In genomic region chr3:152209177-152209966, GRCm38 (mm10) we compare ENCODE assay signal across 7 mouse cellular contexts. TPM values are rescaled to one million over a fixed set of nuclear protein-coding genes. Genes with fewer than 3 reads are reported as not detected.
DNase-seq lines count a peak whose midpoint lies in the region; ATAC-seq and TF ChIP-seq lines count a peak whose summit lies in the region.

No protein-coding gene starts in this region.

- no peak for TF ChIP-seq POLR2A in thymus, adult 2 months (IDR thresholded peaks at IDR 0.05; ENCODE audit: control insufficient read depth, extremely low read depth, insufficient read depth, low read length, poor library complexity)
- TF ChIP-seq POLR2A in limb, embryonic 14.5 days (IDR thresholded peaks at IDR 0.05; ENCODE audit: borderline replicate concordance, extremely low read depth, insufficient read depth, insufficient read length): no peak

- H3K27me3 ChIP-seq in thymus, adult 2 months (ENCODE audit: control insufficient read depth, insufficient read depth, low read length): no peaks in the 10 kb centered on the region
- no peaks in the 10 kb centered on the region for H3K27me3 ChIP-seq in heart, embryonic 11.5 days (ENCODE audit: control insufficient read depth, insufficient read depth, low read length)
- no peaks in the 10 kb centered on the region for H3K27me3 ChIP-seq in limb, embryonic 14.5 days (ENCODE audit: control insufficient read depth, insufficient read depth, low read length)
- H3K27me3 ChIP-seq in midbrain, embryonic 15.5 days (replicated peaks): no peaks in the 10 kb centered on the region

- peak overlapping the region; percentile 64 for H3K27ac ChIP-seq in thymus, adult 2 months (ENCODE audit: control insufficient read depth, insufficient read depth, low read length)
- H3K27ac ChIP-seq in heart, embryonic 11.5 days (ENCODE audit: low read depth, low read length): peak overlapping the region; percentile 99
- H3K27ac ChIP-seq in limb, embryonic 14.5 days (replicated peaks; ENCODE audit: low read depth, low read length): peak overlapping the region; percentile 99
- H3K27ac ChIP-seq in midbrain, embryonic 15.5 days: peak overlapping the region; percentile 99

- peak; percentile 20 for ATAC-seq in heart, embryonic 11.5 days (replicated peaks; ENCODE audit: insufficient number of reproducible peaks, low FRiP score, low TSS enrichment)
- peak; percentile 1; the same call in 1 of the 2 replicates for ATAC-seq in limb, embryonic 14.5 days (ENCODE audit: low FRiP score, low read depth)
- ATAC-seq in midbrain, embryonic 15.5 days (replicated peaks): peak; percentile 64

- H3K9ac ChIP-seq in heart, embryonic 11.5 days (ENCODE audit: low read depth, low read length): peak overlapping the region; percentile 99
- peak overlapping the region; percentile 100 for H3K9ac ChIP-seq in limb, embryonic 14.5 days (ENCODE audit: low read depth, low read length, severe bottlenecking)
- H3K9ac ChIP-seq in midbrain, embryonic 15.5 days: peak overlapping the region; percentile 100

- peak; percentile 20 for DNase-seq in thymus, adult 2 months
- no peak for DNase-seq in thymus, postnatal 10 days (ENCODE audit: low spot score in 2 of 2)
- peak; percentile 76 for DNase-seq in brain, adult 2 months (ENCODE audit: low read depth, low spot score)
- peak; percentile 51 for DNase-seq in limb, embryonic 14.5 days (ENCODE audit: low spot score)
- no peak for DNase-seq in right cerebral cortex, postnatal 14 days

- H3K9me3 ChIP-seq in heart, embryonic 11.5 days (replicated peaks; ENCODE audit: control insufficient read depth, low read length): no peaks in the 10 kb centered on the region
- H3K9me3 ChIP-seq in limb, embryonic 14.5 days (ENCODE audit: control insufficient read depth, low read length): no peaks in the 10 kb centered on the region
- no peaks in the 10 kb centered on the region for H3K9me3 ChIP-seq in midbrain, embryonic 15.5 days

- 6% methylated on average over 25 of the region's 25 CpGs for WGBS in thymus, adult 2 months
- 4% methylated on average over 25 of the region's 25 CpGs for WGBS in heart, embryonic 11.5 days (ENCODE audit: insufficient replicate concordance)
- 5% methylated on average over 24 of the region's 25 CpGs for WGBS in limb, embryonic 14.5 days
- 6% methylated on average over 25 of the region's 25 CpGs for WGBS in midbrain, embryonic 15.5 days

- no peak for TF ChIP-seq CTCF in thymus, adult 2 months (IDR thresholded peaks at IDR 0.05; ENCODE audit: borderline replicate concordance, control insufficient read depth, extremely low read depth, insufficient read depth, low read length, poor library complexity)

- H3K4me3 ChIP-seq in thymus, adult 2 months (ENCODE audit: control insufficient read depth, insufficient read depth, low read length): peak overlapping the region; percentile 66
- H3K4me3 ChIP-seq in heart, embryonic 11.5 days (ENCODE audit: low read depth, low read length): peak overlapping the region; percentile 99
- peak overlapping the region; percentile 98 for H3K4me3 ChIP-seq in limb, embryonic 14.5 days (replicated peaks; ENCODE audit: low read length)
- H3K4me3 ChIP-seq in midbrain, embryonic 15.5 days: peak overlapping the region; percentile 65

- H3K4me1 ChIP-seq in thymus, adult 2 months (replicated peaks; ENCODE audit: control insufficient read depth, insufficient read depth, low read length): peaks cover 5% of the 10 kb centered on the region
- H3K4me1 ChIP-seq in heart, embryonic 11.5 days (ENCODE audit: control insufficient read depth, insufficient read depth, low read length): peaks cover 21% of the 10 kb centered on the region
- peaks cover 23% of the 10 kb centered on the region for H3K4me1 ChIP-seq in limb, embryonic 14.5 days (ENCODE audit: control insufficient read depth, insufficient read depth, low read length)
- peaks cover 31% of the 10 kb centered on the region for H3K4me1 ChIP-seq in midbrain, embryonic 15.5 days

- no peaks in the 10 kb centered on the region for H3K36me3 ChIP-seq in thymus, adult 2 months (ENCODE audit: control insufficient read depth, insufficient read depth, low read length)
- H3K36me3 ChIP-seq in heart, embryonic 11.5 days (ENCODE audit: control insufficient read depth, insufficient read depth, low read length): no peaks in the 10 kb centered on the region
- 0 out of 2 replicates have a peak, but pooled peaks cover 4% of the 10 kb centered on the region for H3K36me3 ChIP-seq in limb, embryonic 14.5 days (ENCODE audit: control insufficient read depth, insufficient read depth, low read length)
- no peaks in the 10 kb centered on the region for H3K36me3 ChIP-seq in midbrain, embryonic 15.5 days (replicated peaks)

- H3K4me2 ChIP-seq in heart, embryonic 11.5 days: peak overlapping the region; percentile 95
- H3K4me2 ChIP-seq in limb, embryonic 14.5 days (replicated peaks; ENCODE audit: low read depth, low read length, severe bottlenecking): peak overlapping the region; percentile 85
- peak overlapping the region; percentile 58 for H3K4me2 ChIP-seq in midbrain, embryonic 15.5 days

RNA-seq across cellular contexts. Expression of gene Dnajb4, which starts 0.7 kb away (rescaled TPM):
- polyA plus RNA-seq in thymus, adult 2 months (2012; rRNA removed): 8.6 and 9.2 TPM in 2 replicates
- 46.2 and 49.0 TPM in 2 replicates for polyA plus RNA-seq in heart, embryonic 11.5 days (2014; fragmentation: Nextera tagmentation; extraction: Ambion mirVana)
- polyA plus RNA-seq in limb, embryonic 14.5 days (2012; rRNA removed): 15.3 and 19.2 TPM in 2 replicates
- polyA plus RNA-seq in limb, embryonic 14.5 days (2014; fragmentation: Nextera tagmentation; extraction: Ambion mirVana): 31.6 and 32.9 TPM in 2 replicates
- polyA plus RNA-seq in midbrain, embryonic 15.5 days (2015; fragmentation: Nextera tagmentation; extraction: Ambion mirVana): 40.0 and 41.0 TPM in 2 replicates

RNA-seq across cellular contexts. Expression of gene Fubp1, which starts 0.8 kb away (rescaled TPM):
- 247 and 254 TPM in 2 replicates for polyA plus RNA-seq in thymus, adult 2 months (2012; rRNA removed)
- 158 TPM in 2 replicates for polyA plus RNA-seq in heart, embryonic 11.5 days (2014; fragmentation: Nextera tagmentation; extraction: Ambion mirVana)
- polyA plus RNA-seq in limb, embryonic 14.5 days (2012; rRNA removed): 206 and 232 TPM in 2 replicates
- 223 and 243 TPM in 2 replicates for polyA plus RNA-seq in limb, embryonic 14.5 days (2014; fragmentation: Nextera tagmentation; extraction: Ambion mirVana)
- 227 and 232 TPM in 2 replicates for polyA plus RNA-seq in midbrain, embryonic 15.5 days (2015; fragmentation: Nextera tagmentation; extraction: Ambion mirVana)

RNA-seq across cellular contexts. Expression of gene Gipc2, which starts 43.3 kb away (rescaled TPM):
- polyA plus RNA-seq in thymus, adult 2 months (2012; rRNA removed): 3.2 and 4.0 TPM in 2 replicates
- polyA plus RNA-seq in heart, embryonic 11.5 days (2014; fragmentation: Nextera tagmentation; extraction: Ambion mirVana): 3.8 and 4.4 TPM in 2 replicates
- polyA plus RNA-seq in limb, embryonic 14.5 days (2012; rRNA removed): 0.79 and 2.6 TPM in 2 replicates
- 2.9 and 4.3 TPM in 2 replicates for polyA plus RNA-seq in limb, embryonic 14.5 days (2014; fragmentation: Nextera tagmentation; extraction: Ambion mirVana)
- polyA plus RNA-seq in midbrain, embryonic 15.5 days (2015; fragmentation: Nextera tagmentation; extraction: Ambion mirVana): 7.8 and 12.3 TPM in 2 replicates

RNA-seq across cellular contexts. Expression of gene Nexn, which starts 56.8 kb away (rescaled TPM):
- 0.31 TPM in 1 of 2 replicates, not detected in the other for polyA plus RNA-seq in thymus, adult 2 months (2012; rRNA removed)
- 165 and 210 TPM in 2 replicates for polyA plus RNA-seq in heart, embryonic 11.5 days (2014; fragmentation: Nextera tagmentation; extraction: Ambion mirVana)
- 7.2 and 17.5 TPM in 2 replicates for polyA plus RNA-seq in limb, embryonic 14.5 days (2012; rRNA removed)
- polyA plus RNA-seq in limb, embryonic 14.5 days (2014; fragmentation: Nextera tagmentation; extraction: Ambion mirVana): 23.8 and 26.0 TPM in 2 replicates
- 0.88 and 2.2 TPM in 2 replicates for polyA plus RNA-seq in midbrain, embryonic 15.5 days (2015; fragmentation: Nextera tagmentation; extraction: Ambion mirVana)

Comparison
In these comparisons a context has a peak if more than half of its experiments do, and no peak if none do; other contexts are left out.
1. DNase-seq: peak in thymus, adult 2 months (single experiment), brain, adult 2 months (single experiment) and limb, embryonic 14.5 days (single experiment); none in thymus, postnatal 10 days (0 of 2) and right cerebral cortex, postnatal 14 days (single experiment).
2. ATAC-seq: peak in every context shown above with its lines; median percentile 64 in midbrain, embryonic 15.5 days; 20 in heart, embryonic 11.5 days; 1 in limb, embryonic 14.5 days.
3. Peak in every context shown above with its lines, with median percentiles within 50 percentile points of each other: H3K27ac ChIP-seq, H3K4me3 ChIP-seq, H3K4me2 ChIP-seq and H3K9ac ChIP-seq.